Mouse (Mus musculus): ENCODE data around the gene Ttc27. TPM values are rescaled to one million over a fixed set of nuclear protein-coding genes. Genes with fewer than 3 reads are reported as not detected.
"Not testable (repeated sequence)": the region's sequence is repeated elsewhere in the genome, so short reads cannot be mapped to it uniquely, and the experiment has no call there.

Gene Ttc27
- polyA plus RNA-seq (2021), result 31.0 TPM

DNA sequence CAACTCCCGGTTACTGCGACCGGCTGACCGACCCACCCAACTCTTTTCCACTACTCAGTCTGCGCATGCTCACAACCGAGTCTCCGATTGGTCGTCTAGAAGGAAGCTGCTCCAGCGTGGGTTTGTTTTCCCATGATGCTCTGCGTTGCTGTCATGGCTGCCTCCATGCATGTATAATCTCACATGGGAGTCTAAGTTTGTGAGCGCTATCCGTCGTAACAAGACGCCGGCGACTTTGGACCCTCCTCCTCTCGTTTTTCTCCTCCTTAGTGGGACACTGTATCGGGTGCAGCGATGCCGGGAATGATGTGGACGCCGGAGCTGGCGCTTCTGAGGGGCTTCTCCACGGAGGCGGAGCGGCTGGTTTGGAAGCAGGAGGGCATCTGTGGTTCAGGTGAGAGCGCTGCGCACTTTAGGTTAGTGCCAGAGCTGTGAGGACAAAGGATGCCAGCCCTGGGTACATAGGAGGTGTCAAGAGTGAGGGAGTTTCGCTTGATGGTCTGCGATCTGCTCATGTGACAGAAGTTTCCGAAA is at the start of gene Ttc27:
Gene Ttc27 (plus strand): TSS at position 115 of the 534 bp plus-strand sequence.
- POLR2A ChIA-PET, result no interaction called here
- H3K27me3 ChIP-seq, result no peaks in the 10 kb centered on the region
- DNase-seq (ENCODE audit: low read depth, low spot score) (peak; percentile 75), ATAC-seq (peak; percentile 82)
- CTCF ChIA-PET, result no interaction called here
- TF ChIP-seq CTCF (IDR thresholded peaks at IDR 0.05), result no peak
- in situ Hi-C loops (cut with MboI; ENCODE audit: low pct_unique_long_range_greater_than_20kb), result no loop called here

DNA sequence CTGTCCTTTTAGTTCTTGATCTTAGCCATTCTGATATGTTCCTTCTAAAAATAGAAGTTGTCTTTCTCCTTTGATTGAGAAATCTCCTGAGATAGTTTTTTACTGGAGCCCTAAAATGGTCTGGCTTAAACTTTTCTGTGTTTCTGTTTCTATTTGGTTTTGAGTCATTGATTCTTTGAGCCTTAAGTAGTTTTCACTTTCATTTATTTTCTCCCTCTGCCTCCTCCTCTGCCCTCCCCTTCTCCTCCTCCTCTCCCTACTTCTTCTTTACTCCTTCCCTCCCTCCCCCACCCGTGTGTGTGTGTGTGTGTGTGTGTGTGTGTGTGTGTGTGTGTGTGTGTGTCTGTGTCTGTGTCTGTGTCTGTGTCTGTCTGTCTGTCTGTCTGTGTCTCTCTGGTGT is 49.5 kb upstream of the Ttc27 start:
- POLR2A ChIA-PET, result no interaction called here
- H3K27me3 ChIP-seq, result no peaks in the 10 kb centered on the region
- DNase-seq (ENCODE audit: low read depth, low spot score), result no peak
- in situ Hi-C loops (cut with MboI; ENCODE audit: low pct_unique_long_range_greater_than_20kb), result no loop called here
- no peak for TF ChIP-seq CTCF (IDR thresholded peaks at IDR 0.05)
- CTCF ChIA-PET, result no interaction called here
- ATAC-seq, result no peak

- no peaks in the 10 kb centered on the region for H3K27me3 ChIP-seq
- ChIA-PET CTCF (no interaction called here), POLR2A (no interaction called here)
- no peak for DNase-seq (ENCODE audit: low read depth, low spot score)
- no peak for TF ChIP-seq CTCF (IDR thresholded peaks at IDR 0.05)
- in situ Hi-C loops (cut with MboI; ENCODE audit: low pct_unique_long_range_greater_than_20kb), result no loop called here
- no peak for ATAC-seq
Measured at GRCm38 (mm10) chr17:74670031-74670430, 47.5 kb upstream of the Ttc27 start.

DNA sequence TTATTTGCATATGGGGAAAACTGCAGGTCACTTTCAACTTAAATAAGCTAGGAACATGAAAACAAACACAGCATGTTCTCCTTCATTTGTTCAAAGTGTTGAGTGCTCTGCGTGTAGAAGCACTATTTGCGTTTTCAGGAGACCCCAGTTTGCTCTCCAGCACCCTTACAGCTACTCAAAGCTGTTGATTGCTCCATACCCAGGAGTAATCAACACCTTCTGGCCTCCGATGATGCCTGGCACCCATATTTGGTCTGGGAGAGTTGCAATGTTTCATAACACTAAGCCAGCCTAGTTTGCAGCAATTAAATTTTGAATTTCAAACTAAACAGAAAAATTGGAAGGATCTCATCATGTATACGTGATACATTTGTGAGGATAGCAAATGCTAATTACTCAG is 45.1 kb upstream of the Ttc27 start:
- H3K27me3 ChIP-seq, result no peaks in the 10 kb centered on the region
- ChIA-PET CTCF (interaction anchor here (0.7 to 1.2 kb wide), 3 partner anchors 14 to 36 kb away, joined by 3 read pairs; no protein-coding TSS in a partner anchor), POLR2A (interaction anchor here (0.6 kb wide), 1 partner anchor 11 kb away, joined by 4 read pairs; no protein-coding TSS in a partner anchor)
- no peak for TF ChIP-seq CTCF (IDR thresholded peaks at IDR 0.05)
- DNase-seq (ENCODE audit: low read depth, low spot score) (no peak), ATAC-seq (no peak)
- in situ Hi-C loops (cut with MboI; ENCODE audit: low pct_unique_long_range_greater_than_20kb), result no loop called here

DNA sequence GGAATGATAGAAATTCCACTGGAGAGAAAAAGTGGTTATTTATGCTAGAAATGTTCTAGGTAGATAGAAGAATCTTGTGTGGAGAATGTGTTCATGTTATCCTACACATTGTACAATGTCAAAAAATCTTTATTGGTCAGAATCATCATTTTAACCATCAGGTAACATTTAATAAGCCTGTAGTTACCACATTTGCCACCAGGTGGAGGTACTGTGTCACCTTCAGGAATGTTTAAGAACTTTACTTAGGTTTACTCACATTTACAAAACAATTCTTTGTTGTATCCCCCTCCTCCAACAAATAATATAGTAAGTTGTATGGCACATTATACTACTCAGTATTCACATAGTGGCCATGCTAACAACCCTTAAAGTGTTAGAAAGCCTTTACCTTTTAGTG is 44.3 kb upstream of the Ttc27 start:
- DNase-seq (ENCODE audit: low read depth, low spot score), result no peak
- POLR2A ChIA-PET, result no interaction called here
- no peaks in the 10 kb centered on the region for H3K27me3 ChIP-seq
- no peak for TF ChIP-seq CTCF (IDR thresholded peaks at IDR 0.05)
- CTCF ChIA-PET, result interaction anchor here (1.0 to 1.2 kb wide), 3 partner anchors 12 to 18 kb away, joined by 3 to 4 read pairs (median 3); no protein-coding TSS in a partner anchor
- in situ Hi-C loops (cut with MboI; ENCODE audit: low pct_unique_long_range_greater_than_20kb), result no loop called here
- no peak for ATAC-seq

DNA sequence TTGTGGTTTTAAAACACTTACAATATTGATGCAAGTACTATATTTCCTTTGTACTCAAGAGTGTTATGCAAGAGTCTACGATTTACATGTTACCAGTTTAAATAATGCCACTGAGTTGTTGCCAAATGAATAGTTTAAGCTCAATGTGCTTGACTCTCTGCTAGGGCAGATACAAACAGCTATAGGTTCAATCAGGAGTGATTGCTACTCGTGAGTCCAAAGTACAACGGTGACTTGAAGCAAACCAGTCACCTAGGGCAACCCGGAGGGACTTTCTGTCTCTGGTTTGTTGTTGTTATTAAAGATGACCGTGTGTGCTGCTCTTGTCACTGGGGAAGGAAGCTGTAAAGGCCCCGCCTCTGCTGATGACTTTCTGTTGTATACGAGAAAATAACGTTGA is 39.5 kb upstream of the Ttc27 start:
- H3K27me3 ChIP-seq, result no peaks in the 10 kb centered on the region
- POLR2A ChIA-PET, result no interaction called here
- in situ Hi-C loops (cut with MboI; ENCODE audit: low pct_unique_long_range_greater_than_20kb), result no loop called here
- CTCF ChIA-PET, result no interaction called here
- ATAC-seq, result no peak
- no peak for TF ChIP-seq CTCF (IDR thresholded peaks at IDR 0.05)
- no peak for DNase-seq (ENCODE audit: low read depth, low spot score)

GRCm38 (mm10) chr17:74684927-74685326 is 32.6 kb upstream of the Ttc27 start:
- TF ChIP-seq CTCF (IDR thresholded peaks at IDR 0.05), result no peak
- no peak for DNase-seq (ENCODE audit: low read depth, low spot score)
- CTCF ChIA-PET, result interaction anchor here (0.8 kb wide), 1 partner anchor 28 kb away, joined by 3 read pairs; no protein-coding TSS in a partner anchor
- POLR2A ChIA-PET, result no interaction called here
- no peak for ATAC-seq
- in situ Hi-C loops (cut with MboI; ENCODE audit: low pct_unique_long_range_greater_than_20kb), result no loop called here
- H3K27me3 ChIP-seq, result no peaks in the 10 kb centered on the region

DNA sequence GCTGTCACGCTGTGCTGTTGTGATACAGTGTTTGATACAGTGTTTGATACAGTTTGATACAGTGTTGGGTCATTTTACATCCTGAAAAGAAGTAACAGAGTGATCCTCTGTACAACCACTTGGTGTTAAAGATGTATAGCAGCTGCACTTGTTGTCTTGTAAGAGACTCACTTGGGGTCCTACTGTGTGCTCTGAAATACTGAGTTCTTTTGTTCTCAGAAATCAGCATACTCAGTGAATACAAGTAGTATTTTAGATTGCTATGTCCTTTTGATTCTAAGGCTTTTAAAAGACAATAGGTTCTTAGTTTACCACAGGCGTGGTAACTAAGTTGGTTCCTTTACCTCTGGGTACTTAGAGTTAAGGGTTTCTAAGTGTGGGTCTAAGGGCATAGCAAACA is 29.0 kb upstream of the Ttc27 start:
- in situ Hi-C loops (cut with MboI; ENCODE audit: low pct_unique_long_range_greater_than_20kb), result no loop called here
- DNase-seq (ENCODE audit: low read depth, low spot score), result no peak
- no peak for ATAC-seq
- no peak for TF ChIP-seq CTCF (IDR thresholded peaks at IDR 0.05)
- H3K27me3 ChIP-seq, result no peaks in the 10 kb centered on the region
- POLR2A ChIA-PET, result no interaction called here
- CTCF ChIA-PET, result no interaction called here

DNA sequence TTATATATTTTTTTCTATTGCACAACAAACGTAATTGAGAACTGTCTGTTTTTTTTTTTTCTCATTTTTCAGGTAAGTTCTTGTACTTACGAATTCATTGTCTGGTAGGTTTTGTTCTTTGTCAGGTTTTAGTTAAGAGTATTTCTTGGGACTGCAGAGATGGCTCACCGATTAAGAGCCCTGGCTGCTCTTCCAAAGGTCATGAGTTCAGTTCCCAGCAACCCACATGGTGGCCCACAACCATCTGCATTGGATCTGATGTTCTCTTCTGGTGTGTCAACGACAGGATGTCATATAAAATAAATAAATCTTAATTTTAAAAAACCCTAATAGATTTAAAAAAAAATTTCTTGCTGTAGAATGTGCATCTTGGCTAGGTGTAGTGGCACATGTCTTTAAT is 28.1 kb upstream of the Ttc27 start:
- ChIA-PET POLR2A (no interaction called here), CTCF (no interaction called here)
- ATAC-seq (no peak), DNase-seq (ENCODE audit: low read depth, low spot score) (no peak)
- no peaks in the 10 kb centered on the region for H3K27me3 ChIP-seq
- in situ Hi-C loops (cut with MboI; ENCODE audit: low pct_unique_long_range_greater_than_20kb), result no loop called here
- no peak for TF ChIP-seq CTCF (IDR thresholded peaks at IDR 0.05)

GRCm38 (mm10) chr17:74701661-74702060 is 15.9 kb upstream of the Ttc27 start:
- H3K27me3 ChIP-seq; POLR2A ChIA-PET; in situ Hi-C loops (cut with MboI; ENCODE audit: low pct_unique_long_range_greater_than_20kb); ATAC-seq; DNase-seq (ENCODE audit: low read depth, low spot score): not testable (repeated sequence)
- CTCF ChIA-PET, result interaction anchor here (0.9 to 1.8 kb wide), 2 partner anchors 13 to 99 kb away, joined by 3 to 4 read pairs; no protein-coding TSS in a partner anchor

GRCm38 (mm10) chr17:74705480-74705879 is 12.1 kb upstream of the Ttc27 start:
- CTCF ChIA-PET, result interaction anchor here (0.9 kb wide), 1 partner anchor 9 kb away, joined by 4 read pairs; no protein-coding TSS in a partner anchor
- H3K27me3 ChIP-seq, result no peaks in the 10 kb centered on the region
- no peak for TF ChIP-seq CTCF (IDR thresholded peaks at IDR 0.05)

GRCm38 (mm10) chr17:74706593-74706992 is 10.9 kb upstream of the Ttc27 start:
- H3K27me3 ChIP-seq, result no peaks in the 10 kb centered on the region
- no peak for TF ChIP-seq CTCF (IDR thresholded peaks at IDR 0.05)
- ATAC-seq (no peak), DNase-seq (ENCODE audit: low read depth, low spot score) (no peak)
- POLR2A ChIA-PET, result no interaction called here
- in situ Hi-C loops (cut with MboI; ENCODE audit: low pct_unique_long_range_greater_than_20kb), result no loop called here
- CTCF ChIA-PET, result no interaction called here

More at GRCm38 (mm10) chr17:74705480-74705879, 12.1 kb upstream of the Ttc27 start:
- POLR2A ChIA-PET, result no interaction called here
- ATAC-seq (no peak), DNase-seq (ENCODE audit: low read depth, low spot score) (no peak)
- in situ Hi-C loops (cut with MboI; ENCODE audit: low pct_unique_long_range_greater_than_20kb), result no loop called here

Measured in Patski (cell line).